Mouse (Mus musculus) midbrain, embryonic 10.5 days (tissue): ENCODE data around the gene Ago1. TPM values are rescaled to one million over a fixed set of nuclear protein-coding genes. Genes with fewer than 3 reads are reported as not detected.

Experiments
- DNase-seq: peaks from one replicate; pipeline ENCODE4 v3.0.0-alpha.2; 2017; ENCODE audit warnings: low spot score
- H3K27ac ChIP-seq: fragments of 300-500 bp; sonication (generic); replicated peaks from 2 replicates; pipeline ENCODE4 v1.5.1; 2016; ENCODE audit warnings: mild to moderate bottlenecking
- H3K27me3 ChIP-seq: fragments of 300-500 bp; sonication (generic); 2 replicates; pipeline ENCODE4 v1.6.1; 2016; ENCODE audit warnings: low read depth, mild to moderate bottlenecking; ENCODE audit not compliant: poor library complexity, severe bottlenecking
- H3K36me3 ChIP-seq: fragments of 300-500 bp; sonication (generic); 2 replicates; pipeline ENCODE4 v1.6.1; 2016; ENCODE audit warnings: mild to moderate bottlenecking, moderate library complexity
- H3K4me1 ChIP-seq: fragments of 300-500 bp; sonication (generic); 2 replicates; pipeline ENCODE4 v1.6.1; 2016
- H3K4me3 ChIP-seq: fragments of 300-500 bp; sonication (generic); 2 replicates; pipeline ENCODE4 v1.5.1; 2016; ENCODE audit warnings: mild to moderate bottlenecking, moderate library complexity
- H3K9me3 ChIP-seq: fragments of 300-500 bp; sonication (generic); replicated peaks from 2 replicates; pipeline ENCODE4 v1.6.1; 2016; ENCODE audit warnings: mild to moderate bottlenecking
- WGBS: fragments of 180-500 bp; shearing (Covaris S2); methylation state at CpG from one replicate; pipeline ENCODE4 v1.1.7; 2016; 5-methylcytosine and 5-hydroxymethylcytosine counted together
- polyA plus RNA-seq: library from polyadenylated mRNA; unstranded; fragments of >200 nt; fragmentation: Nextera tagmentation; extraction: Ambion mirVana; gene quantifications from 2 replicates; pipeline ENCODE4 v1.2.1, GENCODE M21; 2016

Ago1 gene
- polyA plus RNA-seq, 1 experiment from 2014 or later, result 11.9 TPM

DNA sequence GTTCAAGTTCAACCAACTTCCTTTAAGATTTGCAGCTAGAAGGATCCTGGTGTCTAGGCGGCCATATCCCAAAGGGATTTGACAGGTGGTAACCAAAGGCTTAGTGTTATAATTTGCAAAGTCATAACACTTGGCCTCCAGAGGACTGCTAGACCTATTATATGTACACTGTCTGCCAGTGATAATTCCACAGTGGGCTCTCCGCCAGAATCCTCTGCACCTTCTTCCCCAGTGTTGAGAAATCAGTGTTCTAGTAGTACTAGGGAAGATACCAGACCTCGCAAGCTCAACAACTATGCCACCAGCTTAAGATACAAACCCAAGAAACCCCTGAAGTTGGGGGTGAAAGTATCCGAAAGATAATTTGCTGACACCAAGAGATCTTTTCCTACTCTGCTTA, 35.2 kb downstream of the Ago1 start:
- no peak for DNase-seq
- Histone ChIP-seq H3K27ac (no peak overlapping the region), H3K4me3 (no peak overlapping the region), H3K36me3 (peaks cover 48% of the 10 kb centered on the region), H3K27me3 (no peaks in the 10 kb centered on the region), H3K9me3 (no peaks in the 10 kb centered on the region), H3K4me1 (peaks cover 19% of the 10 kb centered on the region)
- WGBS, result 90% methylated on average over 4 of the region's 4 CpGs

DNA sequence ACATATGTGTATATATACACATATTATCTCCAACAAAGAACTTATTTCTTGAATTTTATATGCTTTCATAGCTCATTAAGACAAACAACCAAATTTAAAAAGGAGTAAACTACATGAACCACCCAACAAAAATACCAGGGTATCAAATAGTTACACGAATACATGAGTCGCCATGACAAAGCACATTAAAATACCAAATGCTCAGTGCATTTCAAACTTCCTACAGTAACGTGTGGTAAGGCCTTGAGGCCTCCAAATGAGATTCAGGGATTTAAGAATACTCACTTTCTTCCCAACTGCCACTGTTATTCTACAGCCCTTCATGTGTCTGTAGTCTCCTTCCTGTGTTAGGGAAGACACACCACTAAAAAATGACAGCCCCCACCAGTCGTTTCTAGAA, 36.6 kb downstream of the Ago1 start:
- Histone ChIP-seq H3K36me3 (peaks cover 34% of the 10 kb centered on the region), H3K9me3 (no peaks in the 10 kb centered on the region), H3K27me3 (no peaks in the 10 kb centered on the region), H3K4me3 (no peak overlapping the region), H3K4me1 (peaks cover 23% of the 10 kb centered on the region), H3K27ac (no peak overlapping the region)
- DNase-seq, result no peak
- 83% methylated on average over 4 of the region's 4 CpGs for WGBS

DNA sequence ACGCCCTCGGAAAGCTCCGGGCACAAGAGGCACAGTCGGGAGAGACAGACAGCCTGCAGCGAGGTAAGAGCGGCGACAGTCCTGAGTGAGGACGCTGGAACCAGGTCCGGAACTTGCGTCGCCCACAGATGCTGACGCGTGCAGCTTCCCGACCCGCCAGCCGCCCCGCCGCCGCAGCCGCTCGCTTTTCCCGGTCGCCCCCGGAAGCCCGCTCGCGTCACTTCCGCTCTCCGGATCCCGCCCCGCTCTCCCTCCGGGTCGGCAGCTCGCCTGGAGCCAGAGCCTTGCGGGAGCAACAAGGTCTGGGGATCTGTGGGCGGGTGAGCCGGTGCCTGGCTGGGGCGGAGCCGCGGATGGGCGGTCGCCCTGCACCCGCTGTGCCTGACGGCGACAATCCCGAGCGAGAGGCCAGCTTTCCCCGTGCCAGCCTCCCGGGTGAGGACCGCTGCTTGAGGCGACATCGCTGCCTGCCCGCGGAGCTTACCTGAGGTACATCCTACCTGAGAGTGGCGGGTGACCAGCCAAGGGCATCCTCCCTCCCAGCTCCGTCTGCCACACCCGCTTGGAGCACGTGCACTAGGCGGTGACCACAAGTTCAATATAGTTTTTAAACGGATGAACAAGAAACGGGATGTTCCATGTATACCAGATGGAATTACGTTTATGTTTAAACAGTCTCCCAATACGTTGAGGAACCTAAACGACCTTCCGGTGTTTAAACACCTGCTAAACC, 38.9 kb downstream of the Ago1 start, which contains the start of gene Ago3:
TSS of gene Ago3 (minus strand) at position 210 of the 733 bp plus-strand sequence.
- Histone ChIP-seq H3K9me3 (no peaks in the 10 kb centered on the region), H3K27me3 (no peaks in the 10 kb centered on the region), H3K36me3 (peaks cover 12% of the 10 kb centered on the region), H3K4me3 (peak within 1 kb of the TSS; percentile 96), H3K4me1 (peaks cover 23% of the 10 kb centered on the region), H3K27ac (peak within 1 kb of the TSS; percentile 90)
- DNase-seq, result peak; percentile 95
- under 1% methylated on average over 65 of the region's 65 CpGs for WGBS

DNA sequence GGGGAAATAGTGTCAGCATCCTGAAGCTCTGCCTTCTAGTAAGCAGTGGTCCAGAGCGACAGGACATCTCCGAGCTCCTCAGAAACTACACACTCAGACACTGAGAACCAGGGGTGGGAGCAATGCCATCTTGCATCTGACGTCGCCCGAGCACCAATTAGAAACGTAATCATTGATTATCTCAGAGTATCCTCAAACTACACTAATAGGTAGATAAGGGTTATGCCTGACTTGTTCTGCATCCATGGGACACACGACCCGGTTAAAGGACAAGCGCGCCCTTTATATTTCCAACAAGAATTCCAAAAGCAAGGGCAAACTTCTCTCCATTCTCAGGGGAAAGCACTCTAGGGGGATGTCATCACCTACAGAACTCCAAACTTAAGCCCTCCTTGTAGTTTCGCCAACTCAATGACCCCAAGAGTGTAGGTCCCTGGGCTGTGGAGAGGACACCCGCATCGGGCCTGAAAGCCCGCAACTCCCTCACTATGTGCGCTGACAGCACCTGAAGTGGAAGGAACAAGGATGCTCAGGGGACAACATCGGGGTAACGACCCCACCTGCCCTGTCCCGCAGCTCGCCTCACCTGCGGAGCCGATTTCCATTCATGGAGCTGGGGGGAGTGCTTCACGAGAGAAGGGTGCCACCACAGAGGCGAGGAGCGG, 39.6 kb downstream of the Ago1 start:
- DNase-seq, result no peak
- H3K36me3 ChIP-seq, result peaks cover 5% of the 10 kb centered on the region; the same call in 1 of the 2 replicates
- 3% methylated on average over 24 of the region's 24 CpGs for WGBS
- peak overlapping the region; percentile 96 for H3K4me3 ChIP-seq
- no peaks in the 10 kb centered on the region for H3K27me3 ChIP-seq
- H3K4me1 ChIP-seq, result peaks cover 23% of the 10 kb centered on the region
- peak overlapping the region; percentile 90 for H3K27ac ChIP-seq
- H3K9me3 ChIP-seq, result no peaks in the 10 kb centered on the region

DNA sequence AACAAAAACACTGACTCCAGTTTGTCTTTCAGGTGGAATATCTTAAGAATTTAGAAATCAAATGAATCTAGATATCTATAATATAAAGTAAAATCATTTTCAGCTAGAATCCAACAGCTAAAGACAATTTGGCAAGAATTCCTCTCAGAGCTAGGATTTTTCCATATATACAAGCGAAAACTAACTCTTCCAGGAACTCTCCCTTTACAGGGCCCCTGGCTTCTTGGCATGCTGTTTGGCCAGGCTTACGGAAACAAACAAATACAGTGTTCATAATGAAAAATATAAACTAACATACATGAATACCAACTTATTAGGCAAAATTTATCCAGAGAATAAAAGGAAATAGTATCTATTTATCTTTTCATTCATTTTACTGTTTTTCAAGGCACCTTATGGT, 44.5 kb downstream of the Ago1 start:
- Histone ChIP-seq H3K36me3 (no peaks in the 10 kb centered on the region), H3K27me3 (no peaks in the 10 kb centered on the region), H3K4me1 (peaks cover 11% of the 10 kb centered on the region), H3K4me3 (no peak overlapping the region), H3K27ac (no peak overlapping the region), H3K9me3 (no peaks in the 10 kb centered on the region)
- WGBS, result 88% methylated on average over 2 of the region's 2 CpGs
- no peak for DNase-seq

DNA sequence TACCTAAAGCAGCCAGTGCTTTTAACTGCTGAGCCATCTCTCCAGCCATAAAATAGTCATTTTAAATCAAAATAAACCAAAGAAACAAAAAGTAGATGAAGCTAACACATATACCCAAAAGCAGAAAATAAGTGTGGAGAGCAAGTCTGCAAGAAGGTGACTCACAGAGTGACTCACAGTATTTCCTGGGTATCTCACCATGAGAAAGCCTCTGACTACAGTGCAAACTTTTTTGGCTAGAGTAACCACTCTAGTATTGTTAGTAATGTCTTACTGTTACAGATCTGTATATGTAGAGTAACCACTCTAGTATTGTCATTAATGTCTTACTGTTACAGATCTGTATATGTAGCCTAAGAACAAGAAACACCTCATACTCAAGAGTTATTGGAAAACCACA, 52.7 kb downstream of the Ago1 start:
- Histone ChIP-seq H3K36me3 (no peaks in the 10 kb centered on the region; the same call in 1 of the 2 replicates), H3K4me3 (no peak overlapping the region), H3K4me1 (no peaks in the 10 kb centered on the region), H3K27me3 (no peaks in the 10 kb centered on the region), H3K27ac (no peak overlapping the region), H3K9me3 (no peaks in the 10 kb centered on the region)
- DNase-seq, result no peak

DNA sequence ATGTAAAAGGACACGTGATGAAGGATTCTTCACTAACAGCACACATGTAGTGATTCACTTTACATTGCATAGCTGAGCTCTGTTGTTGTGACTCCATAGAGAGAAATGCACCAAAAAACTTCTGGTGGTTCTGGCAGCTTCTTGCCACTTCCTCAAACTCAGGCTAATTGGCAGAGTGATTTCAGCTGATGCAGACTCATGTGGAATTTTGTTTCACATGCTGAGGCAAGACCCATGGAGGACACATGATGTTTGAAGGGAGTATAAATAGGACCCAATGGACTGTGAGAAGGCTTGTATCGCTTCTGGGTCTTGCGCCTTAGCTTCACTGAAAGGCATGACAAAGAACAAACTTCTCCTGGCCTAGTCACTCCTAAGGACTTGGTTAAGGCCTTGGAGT, 55.9 kb downstream of the Ago1 start:
- 96% methylated on average over 3 of the region's 3 CpGs for WGBS
- Histone ChIP-seq H3K4me1 (no peaks in the 10 kb centered on the region), H3K27me3 (no peaks in the 10 kb centered on the region), H3K9me3 (no peaks in the 10 kb centered on the region), H3K27ac (no peak overlapping the region), H3K4me3 (no peak overlapping the region), H3K36me3 (peaks cover under 1% of the 10 kb centered on the region; the same call in 1 of the 2 replicates)
- DNase-seq, result no peak

Other genes starting within 250 kb of the Ago1 start
- 59.8 and 69.7 TPM in 2 replicates for gene Map7d1, start 212.2 kb downstream of the Ago1 start, polyA plus RNA-seq
- 85.2 and 94.4 TPM in 2 replicates for gene Trappc3, start 206.3 kb downstream of the Ago1 start, polyA plus RNA-seq
- 2.8 and 6.5 TPM in 2 replicates for gene Col8a2, start 181.8 kb downstream of the Ago1 start, polyA plus RNA-seq
- gene Adprhl2, start 146.9 kb downstream of the Ago1 start, polyA plus RNA-seq, result 80.8 and 88.4 TPM in 2 replicates
- gene Tekt2, start 142.9 kb downstream of the Ago1 start, polyA plus RNA-seq, result 1.1 and 1.9 TPM in 2 replicates
- gene Ago3, start 39.0 kb downstream of the Ago1 start, polyA plus RNA-seq, result 13.3 and 15.9 TPM in 2 replicates
- 2.3 and 2.8 TPM in 2 replicates for gene Ago4, start 64.9 kb upstream of the Ago1 start, polyA plus RNA-seq
- 55.3 and 55.8 TPM in 2 replicates for gene Clspn, start 88.4 kb upstream of the Ago1 start, polyA plus RNA-seq
- 1.0 and 1.4 TPM in 2 replicates for gene 5730409E04Rik, start 141.2 kb upstream of the Ago1 start, polyA plus RNA-seq
- gene Psmb2, start 209.0 kb upstream of the Ago1 start, polyA plus RNA-seq, result 591 and 610 TPM in 2 replicates